Mouse (Mus musculus) natural killer cell, adult 2 months (primary cell): ENCODE results near the gene Slc23a4.
A peak's percentile ranks its signal among the peaks of the same experiment; 100 is the strongest.

Experiments
- DNase-seq, 2 experiments: peaks; one replicate each; pipeline ENCODE4 v3.0.0; 2022; ENCODE audit warnings: low spot score in 2 of 2

The Slc23a4 gene

DNA sequence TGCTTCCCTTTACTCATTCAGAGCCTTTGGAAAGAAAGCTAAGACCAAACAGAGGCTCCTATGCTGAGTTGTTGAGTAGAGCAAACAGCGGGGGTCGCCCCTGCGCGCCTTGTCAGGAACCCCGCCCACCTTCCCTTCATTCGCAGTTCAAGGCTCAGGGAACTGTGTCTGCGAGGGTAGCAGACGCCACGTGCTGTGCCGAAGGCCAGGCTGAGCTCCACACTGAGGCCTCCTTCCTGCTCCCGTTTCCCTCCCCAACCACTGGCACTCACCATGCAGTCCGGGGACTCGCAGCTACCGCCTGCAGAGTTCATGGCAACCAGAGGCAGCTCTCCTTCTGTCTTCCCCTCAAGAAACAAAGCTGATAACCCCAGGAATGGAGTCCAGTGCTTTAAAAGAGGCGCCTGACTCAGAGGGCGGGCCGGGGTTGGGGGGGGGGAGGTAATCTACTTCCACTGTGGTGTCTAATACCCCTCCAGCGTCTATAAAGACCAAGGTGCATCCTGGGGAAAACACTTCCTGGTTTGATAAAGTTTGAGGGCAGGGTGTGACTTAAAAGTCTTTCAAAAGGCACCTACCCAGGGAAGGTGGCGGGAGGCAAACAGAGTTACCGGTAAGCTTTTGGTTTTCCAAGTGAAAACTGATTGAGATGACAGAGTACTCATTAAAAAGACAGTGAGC is at the start of gene Slc23a4:
Slc23a4 (minus strand) TSS at position 324 of the 681 bp plus-strand sequence.
- DNase-seq, result no peak

DNA sequence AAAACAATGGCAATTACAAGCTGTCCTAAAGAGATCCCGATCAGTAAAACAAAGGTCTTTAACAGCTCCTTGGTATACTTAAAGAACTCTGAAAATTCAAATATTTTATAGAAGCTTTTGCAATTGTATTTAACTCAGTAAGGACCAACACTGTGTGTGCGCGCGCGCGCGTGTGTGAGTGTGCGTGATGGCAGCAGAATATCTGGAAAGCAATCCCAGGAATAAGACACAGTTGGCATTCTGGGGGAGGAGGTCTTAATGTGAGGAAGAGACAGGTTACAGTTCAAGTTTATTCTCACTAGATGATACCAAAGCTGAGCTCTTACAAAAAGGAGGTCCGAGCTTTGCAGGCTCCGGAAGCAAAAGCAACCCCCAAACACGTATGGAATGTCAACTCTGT is 45.1 kb upstream of the Slc23a4 start:
- no peak for DNase-seq

DNA sequence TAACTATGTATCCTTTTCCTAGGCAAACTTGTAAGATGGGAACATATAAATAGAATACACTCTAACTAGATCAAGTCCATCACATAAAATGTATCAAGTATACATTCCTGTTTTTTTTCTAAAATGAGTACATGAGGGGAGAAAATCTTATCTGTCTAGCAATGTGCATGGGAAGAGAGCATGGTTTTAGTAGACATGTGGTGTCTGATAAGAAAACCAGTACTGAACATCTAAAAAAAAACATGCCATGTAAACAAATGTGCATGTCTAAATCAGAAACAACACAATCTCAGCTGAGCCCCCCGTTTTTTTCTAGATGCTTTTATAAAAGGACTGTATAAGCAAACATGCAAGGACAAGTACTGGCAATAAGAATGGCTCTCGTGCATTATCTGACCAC is 44.5 kb upstream of the Slc23a4 start:
- no peak for DNase-seq

DNA sequence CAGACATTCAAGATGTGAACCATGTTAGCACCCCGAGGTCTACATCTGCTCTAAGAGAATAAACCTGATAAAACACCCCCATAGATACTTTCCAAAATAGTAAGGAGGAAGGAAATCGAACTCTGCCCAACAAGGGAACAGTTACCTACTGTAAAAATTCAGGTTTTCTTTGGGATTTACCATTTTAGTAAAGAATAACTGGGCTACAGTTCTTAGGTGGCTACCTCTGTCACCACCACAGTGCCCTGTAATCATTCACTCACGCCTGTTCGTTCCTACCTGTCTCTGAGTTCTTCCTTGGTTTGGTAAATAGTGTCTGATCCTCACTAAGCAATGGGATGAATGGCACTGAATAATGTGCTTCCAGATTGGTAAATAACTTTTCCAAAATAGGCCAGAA is 42.6 kb upstream of the Slc23a4 start:
- no peak for DNase-seq

DNA sequence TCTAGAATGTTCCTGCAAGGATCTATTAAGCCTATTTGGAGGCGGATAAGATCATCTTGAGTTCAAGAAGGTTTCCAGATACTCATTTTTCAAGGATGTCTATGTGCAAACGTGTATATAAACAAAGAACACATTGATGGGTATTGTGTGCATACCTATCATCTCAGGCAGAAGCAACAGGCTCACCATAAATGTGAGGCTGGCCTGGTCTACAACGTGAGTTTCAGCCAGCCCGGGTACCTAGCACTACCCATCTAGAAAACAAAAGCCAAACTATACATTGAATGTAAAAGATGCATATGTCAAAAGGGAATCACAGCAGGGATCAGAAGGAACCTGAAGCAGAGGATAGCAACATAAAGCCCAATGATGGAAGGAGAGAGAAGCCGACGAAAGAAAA is 42.0 kb upstream of the Slc23a4 start:
- DNase-seq, result no peak

DNA sequence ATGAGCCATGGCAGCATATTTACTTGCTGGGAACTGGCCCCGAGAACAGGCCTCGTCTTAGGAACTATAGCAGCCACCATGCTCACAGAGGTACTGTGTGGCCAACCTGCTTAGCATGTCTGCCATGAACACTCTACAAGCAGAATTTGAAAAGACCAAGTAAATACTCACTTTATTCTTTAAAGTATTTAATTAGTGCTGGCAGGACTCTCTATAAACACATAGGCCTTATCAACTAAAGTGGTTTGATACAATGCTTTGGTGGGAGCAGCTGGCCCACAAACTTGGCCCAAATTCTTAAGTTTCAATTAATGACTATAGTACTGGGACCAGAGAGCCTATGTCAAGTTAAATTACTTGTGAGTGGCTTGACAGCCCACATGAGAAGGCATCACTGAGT is 39.8 kb upstream of the Slc23a4 start:
- no peak for DNase-seq

DNA sequence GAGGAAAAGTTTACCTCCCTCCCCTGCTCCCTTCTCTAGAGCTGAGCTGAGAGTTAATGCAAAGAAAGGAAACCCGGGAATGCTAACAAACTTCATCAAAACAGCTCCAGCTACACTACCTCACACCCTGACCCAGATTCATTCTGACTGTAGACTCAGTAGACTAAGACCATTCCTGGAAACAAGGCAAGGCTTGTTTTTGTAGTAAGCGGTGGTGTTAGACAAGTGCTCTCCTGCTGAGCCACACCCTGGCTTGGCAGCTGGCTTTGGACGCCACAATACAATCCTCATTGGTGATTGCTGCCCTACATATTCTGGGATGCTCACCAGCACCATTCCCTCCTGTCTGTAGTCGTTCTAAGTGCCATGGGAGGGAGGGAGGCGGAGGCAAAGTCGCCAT is 39.1 kb upstream of the Slc23a4 start:
- no peak for DNase-seq

DNA sequence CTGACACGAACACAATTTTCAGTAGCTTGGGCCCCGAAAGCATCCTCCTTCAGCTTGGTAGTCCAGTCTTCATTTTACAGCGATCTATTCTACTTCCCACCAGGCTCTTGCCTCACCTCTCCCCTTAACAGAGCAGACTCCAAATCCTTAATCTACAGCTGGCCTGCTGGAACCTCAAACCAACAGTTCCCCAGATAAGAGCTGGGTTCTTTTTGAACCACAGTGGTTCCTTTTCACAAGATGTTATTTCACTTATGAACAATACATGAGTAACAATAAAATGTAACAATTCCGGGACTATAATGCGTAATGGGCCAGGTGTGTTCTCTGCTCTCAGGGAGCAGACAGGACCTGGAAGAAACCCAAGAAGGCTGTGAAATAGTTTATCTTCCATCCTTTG is 28.4 kb upstream of the Slc23a4 start:
- no peak for DNase-seq

DNA sequence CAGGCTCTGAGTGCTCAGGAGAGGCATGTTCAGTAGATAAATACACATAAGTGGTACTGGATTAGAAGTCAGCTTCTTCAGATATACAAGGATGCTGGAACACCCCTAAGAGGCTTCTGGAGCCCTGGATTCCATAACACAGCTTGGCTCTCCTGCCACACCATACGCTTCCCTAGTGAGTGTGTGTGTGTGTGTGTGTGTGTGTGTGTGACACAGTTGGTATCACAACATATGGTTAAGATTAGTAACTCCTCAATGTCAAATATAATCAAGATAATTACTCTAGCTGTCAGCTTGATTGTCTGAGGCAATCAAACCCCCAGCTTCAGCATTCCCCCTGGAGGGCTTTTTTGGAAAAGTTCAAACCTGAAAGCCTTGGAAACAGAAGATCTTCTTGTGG is 23.7 kb upstream of the Slc23a4 start:
- DNase-seq, result no peak

DNA sequence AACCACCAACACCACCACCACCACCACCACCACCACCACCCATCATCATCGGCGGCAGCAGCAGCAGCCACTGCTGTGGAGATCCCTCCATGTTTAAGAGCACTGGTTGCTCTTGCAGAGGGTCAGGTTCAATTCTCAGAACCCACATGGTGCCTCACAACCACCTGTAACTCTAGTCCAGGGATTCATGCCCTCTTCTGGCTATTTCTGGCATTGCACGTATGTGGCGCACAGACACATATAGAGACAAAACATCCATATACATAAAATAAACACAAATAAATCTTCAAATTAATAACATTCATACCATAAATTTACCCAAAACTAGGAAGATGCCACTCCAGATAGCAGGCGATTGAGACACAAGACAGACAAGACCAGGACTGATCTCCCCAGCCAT is 22.5 kb upstream of the Slc23a4 start:
- DNase-seq, result no peak

DNA sequence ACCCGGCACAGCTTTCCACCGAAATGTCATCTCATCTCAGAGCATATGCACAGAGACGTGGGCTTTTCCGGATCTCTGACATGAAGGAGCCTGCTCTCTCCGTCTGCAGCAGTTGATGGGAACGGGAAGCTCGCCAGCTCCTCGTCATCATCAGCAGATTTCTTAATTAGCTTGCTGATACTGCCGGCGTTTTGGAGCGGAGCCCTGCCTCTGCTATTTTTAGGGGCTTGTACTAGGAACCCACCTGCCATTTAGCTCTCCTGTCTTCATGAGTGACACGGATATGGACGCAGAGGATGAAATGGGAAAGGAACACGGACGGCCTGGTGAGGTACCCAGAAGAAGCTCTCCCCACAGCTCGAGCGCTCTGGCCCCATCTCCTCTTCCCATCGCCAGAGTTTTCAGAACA is 14.1 kb upstream of the Slc23a4 start:
- no peak for DNase-seq

DNA sequence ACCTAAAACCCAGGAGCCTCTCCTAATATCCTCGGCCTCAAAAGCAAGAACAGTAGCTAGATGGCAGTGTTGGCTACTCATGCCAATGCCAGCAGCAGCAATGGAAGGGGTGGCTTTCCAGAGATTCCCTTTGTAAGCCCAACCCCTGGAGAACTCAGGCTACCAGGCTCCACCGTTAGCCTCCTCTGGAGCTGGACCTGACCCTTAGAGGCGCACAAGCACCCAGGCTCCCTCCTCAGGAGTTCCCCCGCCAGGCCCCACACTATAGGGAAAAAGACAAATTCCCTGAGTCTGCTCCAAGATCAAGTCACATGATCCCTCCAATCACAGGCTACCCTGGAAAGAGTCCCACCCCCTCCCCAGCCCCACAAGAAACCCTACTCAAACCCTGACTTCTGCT is 10.9 kb upstream of the Slc23a4 start:
- no peak for DNase-seq

DNA sequence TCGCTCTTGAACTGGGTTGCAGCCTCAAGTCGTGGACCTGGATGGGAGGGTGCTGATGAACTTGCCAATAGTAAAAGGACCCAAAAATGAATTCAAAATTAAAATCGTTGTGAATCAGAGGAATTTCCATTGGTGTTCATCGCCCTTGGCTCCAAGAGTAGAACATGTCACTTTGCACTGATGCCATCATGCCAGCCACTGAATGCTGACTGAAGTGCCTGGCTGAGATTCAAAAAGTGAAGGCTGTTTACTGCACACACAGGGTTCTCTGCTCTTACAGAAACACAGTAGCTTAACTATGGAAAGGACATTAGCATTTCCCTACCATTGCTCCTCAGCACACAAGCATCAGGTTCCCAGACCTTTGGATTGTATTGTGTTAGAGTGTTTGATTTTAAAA is 8.3 kb upstream of the Slc23a4 start:
- no peak for DNase-seq

DNA sequence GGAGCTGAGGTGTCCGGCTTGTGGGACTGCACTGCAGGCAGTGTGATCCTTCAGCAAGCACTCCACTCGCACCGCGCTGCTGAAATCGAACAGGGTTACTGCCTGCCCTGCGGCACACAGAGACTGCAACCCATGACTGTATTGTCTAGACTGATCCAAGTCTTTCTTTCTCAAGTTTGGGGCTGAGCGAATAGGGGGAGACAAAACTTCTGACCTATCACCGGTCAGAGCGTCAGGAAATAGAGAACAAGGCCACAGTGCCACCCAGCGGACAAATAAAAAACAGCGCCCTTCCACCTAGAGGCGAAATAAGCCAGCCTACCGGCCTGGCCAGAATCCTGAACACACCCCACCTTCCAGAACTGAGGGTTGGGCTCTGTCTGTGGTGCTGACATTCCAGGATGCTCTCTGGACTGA is 7.1 kb upstream of the Slc23a4 start:
- DNase-seq, result peak; percentile 57 to 74

DNA sequence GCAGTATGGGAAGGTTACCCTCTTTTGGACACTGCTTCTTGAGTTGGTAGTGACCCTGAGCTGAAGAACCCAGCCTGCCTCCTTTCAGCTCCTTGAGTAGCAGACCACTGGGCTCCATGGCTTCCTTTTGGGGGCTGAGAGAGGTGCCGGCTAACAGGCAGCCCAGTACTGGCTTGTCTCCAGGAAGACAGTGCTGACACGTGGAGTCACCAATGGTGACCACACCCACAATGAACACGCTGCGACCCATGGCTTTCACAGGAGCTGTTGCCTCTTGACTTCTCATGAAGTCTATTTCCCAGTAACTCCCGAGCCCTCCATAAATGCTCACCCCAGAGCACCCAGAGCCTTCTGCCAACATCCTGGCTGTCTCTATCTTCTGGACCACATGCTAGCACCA is 6.5 kb upstream of the Slc23a4 start:
- DNase-seq, result no peak

DNA sequence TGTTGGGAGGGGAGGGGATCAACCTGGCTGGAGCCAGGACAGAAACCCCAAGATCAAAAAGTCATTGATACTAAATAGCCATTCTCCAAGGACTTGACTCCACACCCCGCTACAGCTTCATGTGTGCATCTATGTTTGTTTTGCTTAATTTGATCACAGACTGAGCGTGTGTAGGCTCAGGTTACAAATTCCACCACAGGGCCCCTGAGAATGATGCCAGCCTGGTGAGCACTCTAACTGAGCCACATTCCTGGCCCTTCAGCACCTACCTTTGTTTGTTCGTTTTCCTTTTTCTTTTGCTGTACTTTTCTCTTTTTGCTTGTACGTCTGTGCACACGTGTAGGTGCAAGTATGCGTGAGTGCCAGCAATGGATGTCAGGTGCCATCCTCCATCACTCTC is 1.1 kb upstream of the Slc23a4 start:
- DNase-seq, result no peak

DNA sequence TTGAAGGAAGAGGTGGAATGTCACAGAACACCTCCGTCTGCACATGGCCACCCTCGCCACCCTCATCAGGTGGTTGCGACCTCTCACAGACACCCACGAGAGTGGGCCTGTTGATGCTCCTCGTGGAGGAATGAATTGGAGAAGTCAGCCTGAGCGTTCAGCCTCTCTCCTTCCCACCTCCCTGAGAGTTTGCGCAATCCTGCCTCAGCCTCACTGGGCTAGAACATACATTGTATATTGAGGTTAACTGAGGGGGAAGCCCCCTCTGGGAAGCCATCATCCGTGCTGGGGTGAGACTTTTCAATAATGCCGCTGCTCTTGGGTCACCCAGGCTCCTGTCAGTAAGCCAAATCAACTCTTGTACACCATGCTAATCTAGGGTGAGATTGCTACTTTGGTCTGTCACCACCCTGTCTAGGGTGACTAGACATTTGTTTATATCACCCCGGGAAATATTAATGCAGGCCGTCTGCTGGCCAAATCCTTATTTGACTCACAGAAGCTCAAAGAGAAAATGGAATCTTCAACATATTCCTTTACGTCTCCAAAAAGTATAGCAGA is 1.0 kb downstream of the Slc23a4 start:
- DNase-seq, result no peak

DNA sequence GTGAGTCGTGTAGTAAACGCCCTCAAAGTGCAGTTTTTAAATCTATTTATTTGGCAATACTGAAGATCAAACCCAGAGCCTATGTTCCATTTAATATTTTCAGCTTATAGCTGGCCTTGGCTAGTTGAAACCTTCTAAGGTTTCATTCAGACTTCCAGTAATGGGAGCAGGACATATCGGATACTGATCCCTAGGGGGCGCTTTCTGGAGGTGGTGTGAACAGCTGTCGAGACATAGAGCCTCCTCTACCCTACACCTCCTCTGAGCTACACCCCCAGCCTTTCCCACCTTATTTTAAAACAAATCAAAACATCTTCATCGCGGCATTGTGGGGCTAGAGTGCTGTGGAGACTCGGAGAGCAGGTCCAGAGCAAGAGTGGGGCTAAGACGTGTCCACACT is 7.5 kb downstream of the Slc23a4 start:
- no peak for DNase-seq

DNA sequence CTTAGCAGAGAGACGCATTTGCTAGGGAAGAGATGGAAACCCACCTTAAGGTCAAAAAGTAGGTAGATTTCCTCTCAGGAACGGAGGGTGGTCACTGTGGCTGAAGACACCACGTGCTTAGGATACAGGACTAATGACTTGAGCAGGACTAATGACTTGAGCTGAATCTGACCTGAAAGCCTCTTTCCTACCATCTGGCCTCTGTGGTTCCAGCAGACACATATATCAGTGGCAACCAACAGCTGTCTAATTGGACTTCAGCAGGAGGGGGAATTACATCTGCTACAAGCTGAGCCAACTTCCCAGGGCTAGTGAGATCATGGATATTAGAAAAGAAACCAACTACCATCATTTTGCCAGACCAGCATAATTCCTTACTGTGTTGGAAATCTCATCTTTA is 8.9 kb downstream of the Slc23a4 start:
- no peak for DNase-seq

DNA sequence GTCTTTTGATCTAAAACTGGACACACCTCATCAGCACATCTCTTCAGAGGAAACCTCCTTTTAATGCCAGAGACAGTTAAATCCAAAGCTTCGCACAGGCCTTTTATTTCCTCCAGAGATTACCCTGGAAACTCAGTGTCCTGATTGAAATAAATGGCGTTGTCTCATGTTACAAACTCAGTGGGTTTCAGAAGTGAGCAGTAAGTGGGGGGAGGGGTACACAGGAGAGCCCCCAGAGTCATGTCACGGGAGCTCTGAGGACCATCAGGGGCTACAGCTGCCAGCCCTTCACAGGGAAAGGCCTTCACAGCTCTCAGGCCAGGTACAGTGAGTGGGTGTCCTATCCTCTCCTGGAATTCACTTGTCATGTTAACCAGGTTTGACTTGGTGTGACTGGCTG is 17.0 kb downstream of the Slc23a4 start:
- no peak for DNase-seq

DNA sequence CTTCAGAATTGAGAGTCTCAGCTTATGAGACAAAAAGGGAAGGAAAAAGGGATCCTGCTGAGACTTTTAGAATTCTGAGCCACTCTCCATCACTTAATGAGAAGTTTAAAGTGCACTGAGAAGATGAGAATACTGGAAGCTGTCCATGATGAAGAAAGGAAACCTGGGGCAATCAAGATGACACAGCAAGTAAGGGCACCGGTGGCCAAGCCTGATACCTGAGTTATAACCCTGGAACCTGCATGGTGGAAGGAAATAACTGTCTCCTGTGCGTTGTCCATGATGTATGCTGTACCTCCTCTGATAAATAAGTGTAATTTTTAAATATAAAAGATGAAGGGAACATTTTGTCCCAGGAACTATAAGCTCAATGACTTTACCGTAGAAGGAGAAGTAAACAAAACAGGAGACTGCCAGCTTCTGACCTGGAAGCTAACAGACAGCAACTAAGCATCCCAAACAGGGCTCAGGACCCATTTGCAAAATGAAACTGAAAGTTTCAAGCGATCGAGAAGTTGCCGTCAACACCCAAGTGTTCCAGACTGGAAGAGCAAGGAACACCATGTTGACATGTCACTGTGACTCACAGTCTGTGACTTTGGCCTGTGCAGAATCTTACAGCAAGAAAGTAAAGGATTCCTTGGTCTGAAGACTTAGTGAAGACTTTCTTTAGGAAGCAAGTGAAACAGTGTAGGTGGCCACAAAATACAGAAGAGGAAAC is 22.2 kb downstream of the Slc23a4 start:
- no peak for DNase-seq

DNA sequence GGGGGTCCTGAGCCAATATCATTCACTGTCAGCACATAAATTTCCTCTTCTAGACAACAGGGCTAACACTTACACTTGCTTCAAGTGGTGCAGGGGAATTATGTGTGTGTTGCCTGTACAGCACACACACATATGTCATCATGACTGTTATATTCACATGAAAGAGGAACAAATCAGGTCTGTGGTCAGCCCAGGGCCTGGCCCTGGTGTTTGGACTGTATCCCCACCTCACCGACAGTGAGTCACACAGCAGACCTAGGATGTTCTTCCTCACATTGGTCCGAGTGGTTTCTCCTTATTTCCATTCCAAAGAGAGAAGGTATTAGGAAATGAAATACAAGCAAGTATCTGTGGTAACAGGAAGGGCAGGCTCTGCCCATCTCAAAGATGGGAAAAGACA is 23.7 kb downstream of the Slc23a4 start:
- no peak for DNase-seq

DNA sequence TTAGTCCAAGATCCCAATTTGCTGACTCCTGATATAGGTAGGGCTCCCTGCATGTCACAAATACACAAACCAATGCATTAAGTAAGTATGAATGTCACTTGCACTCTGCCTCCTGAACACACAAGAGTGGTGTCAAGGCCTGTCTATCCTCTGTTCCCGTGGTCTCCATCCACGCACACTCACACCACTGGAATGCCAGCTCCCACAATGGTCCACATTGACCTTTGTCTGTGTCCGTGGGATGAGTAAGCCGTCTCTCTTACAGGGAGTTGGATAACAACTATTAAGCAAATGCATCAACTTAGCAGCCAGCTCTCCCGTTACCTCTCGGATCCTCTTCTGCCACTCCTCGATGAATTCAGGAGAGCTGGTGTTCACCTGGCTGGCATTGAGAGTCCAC is 29.1 kb downstream of the Slc23a4 start:
- no peak for DNase-seq

DNA sequence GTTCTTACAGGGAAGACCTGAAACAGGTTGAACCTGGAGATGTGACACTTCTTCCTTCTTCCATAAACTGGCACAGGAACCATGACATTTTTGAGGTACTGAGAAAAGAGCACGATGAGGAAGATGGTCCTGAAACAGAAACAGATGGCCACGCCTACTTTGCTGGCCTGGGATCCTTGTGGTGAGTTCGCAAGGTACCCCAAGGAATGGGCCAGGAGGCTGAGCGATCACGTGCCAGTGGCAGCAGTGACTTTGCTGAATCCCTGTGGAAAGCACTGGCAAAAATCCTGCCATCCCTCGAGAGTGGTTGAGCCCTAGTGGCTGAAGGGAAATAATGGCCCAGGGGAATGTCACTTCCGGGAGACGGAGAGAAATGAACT is 32.4 kb downstream of the Slc23a4 start:
- no peak for DNase-seq
